Mouse (Mus musculus): ENCODE data around the gene Carmil1.
A peak's percentile ranks its signal among the peaks of the same experiment; 100 is the strongest.

The Carmil1 gene

DNA sequence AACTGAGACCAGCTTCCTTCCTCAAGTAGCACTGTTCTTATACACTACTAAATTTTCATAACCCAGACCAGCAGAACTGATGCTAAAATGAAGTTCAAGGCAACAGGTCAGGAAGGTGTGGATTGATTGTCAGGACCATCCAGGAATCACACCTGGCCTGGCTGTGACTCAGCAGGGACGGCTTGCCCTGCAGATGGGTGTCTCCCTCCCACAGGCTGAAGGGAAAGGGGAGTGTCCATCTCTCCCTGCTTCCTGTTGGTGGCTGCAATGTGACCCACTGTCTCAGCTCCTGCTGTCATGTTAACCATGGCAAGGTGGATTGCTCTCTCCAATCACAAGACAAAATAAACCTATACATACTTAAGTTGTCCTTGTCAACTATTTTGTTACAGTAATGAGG, 215.1 kb downstream of the Carmil1 start:
- ATAC-seq (ENCODE audit: insufficient number of reproducible peaks, low FRiP score, low TSS enrichment): no peak

DNA sequence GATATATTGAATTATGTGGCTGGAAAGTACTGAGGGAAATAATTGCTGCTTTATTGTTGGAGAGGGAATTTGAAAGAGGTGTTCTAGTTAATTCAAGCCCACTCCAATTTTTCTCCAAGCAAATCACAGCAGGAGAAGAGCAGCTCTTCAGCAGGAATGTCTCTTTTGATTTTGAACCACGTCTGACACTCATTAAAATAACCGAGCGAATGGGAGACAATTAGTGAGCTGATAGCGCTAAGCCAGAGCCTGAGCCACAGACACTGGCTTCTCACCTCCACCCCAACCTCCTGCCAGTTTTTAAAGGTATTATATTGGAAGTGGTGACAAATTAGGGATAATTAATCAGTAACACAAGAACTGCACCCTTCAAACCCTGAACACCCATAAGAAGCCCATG, 217.8 kb downstream of the Carmil1 start:
- no peak for ATAC-seq (ENCODE audit: insufficient number of reproducible peaks, low FRiP score, low TSS enrichment)

DNA sequence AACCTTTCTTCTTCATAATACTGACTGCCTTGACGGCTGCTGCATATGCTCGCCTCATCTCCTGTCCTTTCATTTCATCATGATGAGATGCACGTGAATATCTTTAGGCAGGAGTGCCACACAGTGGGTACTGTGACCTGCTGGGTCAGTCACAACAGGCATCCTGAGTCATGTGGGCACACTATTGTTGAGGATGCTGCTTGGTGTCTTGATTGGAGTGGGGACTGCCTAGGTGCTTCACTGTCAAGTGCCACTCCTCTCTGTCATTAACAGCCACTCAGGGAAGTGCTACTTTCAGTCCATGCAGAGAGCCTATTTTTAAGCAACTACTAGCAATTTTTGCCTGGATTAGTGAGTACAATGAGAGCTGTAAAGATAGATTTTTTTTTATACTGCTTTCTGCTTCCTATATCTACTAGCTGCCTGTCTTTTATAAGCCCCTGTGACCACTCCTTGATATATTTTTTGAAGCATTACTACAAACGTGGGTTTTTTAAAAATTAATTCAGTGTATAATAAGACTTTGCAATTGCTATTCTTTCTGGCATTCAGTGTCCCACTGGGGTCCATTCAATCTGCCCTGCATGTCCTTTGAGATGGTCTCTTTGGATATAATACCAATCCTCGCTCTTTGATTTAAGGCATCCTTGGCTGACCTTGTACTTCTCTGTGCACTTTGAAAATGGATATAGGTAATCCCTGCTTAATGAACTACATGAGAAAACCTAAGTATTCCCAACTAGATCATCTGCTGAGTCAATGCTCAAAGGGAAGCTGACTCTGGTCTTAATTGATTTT, 225.3 kb downstream of the Carmil1 start:
- ATAC-seq (ENCODE audit: insufficient number of reproducible peaks, low FRiP score, low TSS enrichment): no peak

DNA sequence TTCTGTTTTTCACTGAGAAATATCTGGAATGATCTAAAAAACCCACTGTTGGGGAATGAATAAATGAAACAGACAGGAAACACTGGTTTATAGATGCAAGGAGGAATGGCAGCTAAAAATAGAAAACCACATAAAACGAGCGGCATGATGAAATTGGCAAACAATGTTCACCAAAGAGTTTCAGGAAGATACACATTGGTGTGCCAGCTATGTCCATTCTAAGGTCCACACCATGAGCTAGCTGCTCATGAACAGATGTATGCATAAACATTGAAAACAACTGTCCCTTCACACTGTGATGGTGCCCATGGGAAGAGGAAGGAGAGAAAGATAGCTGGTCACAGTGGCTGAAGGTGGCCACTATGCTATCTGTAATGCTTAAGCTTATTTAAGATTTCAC, 229.1 kb downstream of the Carmil1 start:
- no peak for ATAC-seq (ENCODE audit: insufficient number of reproducible peaks, low FRiP score, low TSS enrichment)

DNA sequence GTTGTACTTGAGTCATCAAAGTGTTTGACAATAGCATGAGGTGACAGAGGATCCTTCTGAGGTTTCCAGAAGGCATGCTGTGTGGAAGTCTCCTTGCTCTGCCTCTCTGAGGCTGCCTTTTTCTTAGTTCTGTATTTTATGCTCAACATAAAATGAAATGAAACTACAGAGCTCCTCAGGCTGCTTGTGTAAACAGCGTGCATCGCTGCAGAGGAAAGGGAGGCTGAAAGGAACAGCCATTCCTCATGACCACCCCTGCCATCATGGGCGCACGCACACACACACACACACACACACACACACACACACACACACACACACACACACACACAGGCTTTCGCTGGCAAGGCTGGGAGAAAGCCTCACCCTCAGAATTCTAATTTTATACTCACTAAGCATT, 230.3 kb downstream of the Carmil1 start:
- ATAC-seq (ENCODE audit: insufficient number of reproducible peaks, low FRiP score, low TSS enrichment): no peak

DNA sequence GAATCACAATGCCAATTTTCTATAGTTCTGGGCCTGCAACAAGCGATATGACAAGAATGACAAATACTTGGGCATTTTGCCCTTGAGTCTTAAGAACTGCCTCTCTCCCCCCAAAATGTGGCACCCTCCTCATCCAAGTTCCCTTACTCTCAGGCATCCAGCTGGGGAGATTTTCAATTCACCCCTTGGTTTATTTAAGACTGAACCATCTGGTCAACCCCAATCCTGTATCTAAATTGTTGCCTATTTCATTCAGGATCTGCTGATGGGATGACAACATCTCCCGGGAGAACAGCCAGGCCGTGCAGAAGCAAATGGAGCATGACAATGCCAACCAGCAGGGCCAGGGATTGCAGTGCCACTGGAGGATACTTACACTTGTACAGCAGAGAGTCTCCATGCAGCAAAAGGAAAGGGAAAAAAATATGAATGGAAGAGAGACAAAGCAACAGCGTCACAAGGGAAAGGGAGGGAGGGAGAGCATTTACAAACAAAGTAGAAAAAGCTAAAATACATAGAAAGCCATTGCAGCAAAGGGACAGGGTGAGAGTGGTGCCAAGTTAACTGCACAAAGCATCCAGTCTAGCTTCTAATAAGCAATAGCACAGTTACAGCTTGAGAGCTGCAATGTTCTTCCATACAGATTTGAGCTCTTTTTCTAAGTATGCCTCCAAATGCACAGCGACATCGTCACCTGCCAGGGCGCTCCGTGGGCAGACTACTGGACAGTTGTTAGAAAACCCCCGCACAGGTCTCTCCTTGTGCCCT, 231.1 kb downstream of the Carmil1 start:
- peak; percentile 97 for ATAC-seq (ENCODE audit: insufficient number of reproducible peaks, low FRiP score, low TSS enrichment)

DNA sequence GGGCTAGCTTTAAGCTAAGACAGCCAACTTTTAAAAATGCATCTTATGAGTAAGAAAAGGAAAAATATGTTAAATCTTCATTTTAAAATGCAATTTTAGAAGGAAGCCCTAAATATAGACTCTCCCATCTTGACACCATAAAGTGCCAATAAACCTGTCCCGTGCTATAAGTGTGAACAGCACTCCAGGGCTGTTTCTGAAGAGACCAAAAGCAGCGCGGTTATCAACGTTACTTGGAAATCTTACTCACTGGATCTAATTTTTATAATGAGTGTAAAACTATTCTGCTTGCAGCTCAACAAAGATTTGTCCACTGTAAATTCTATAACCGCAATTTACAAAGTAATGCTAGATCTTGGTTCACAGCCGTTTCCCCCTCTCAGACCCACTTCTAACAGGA, 232.0 kb downstream of the Carmil1 start:
- ATAC-seq (ENCODE audit: insufficient number of reproducible peaks, low FRiP score, low TSS enrichment): no peak

DNA sequence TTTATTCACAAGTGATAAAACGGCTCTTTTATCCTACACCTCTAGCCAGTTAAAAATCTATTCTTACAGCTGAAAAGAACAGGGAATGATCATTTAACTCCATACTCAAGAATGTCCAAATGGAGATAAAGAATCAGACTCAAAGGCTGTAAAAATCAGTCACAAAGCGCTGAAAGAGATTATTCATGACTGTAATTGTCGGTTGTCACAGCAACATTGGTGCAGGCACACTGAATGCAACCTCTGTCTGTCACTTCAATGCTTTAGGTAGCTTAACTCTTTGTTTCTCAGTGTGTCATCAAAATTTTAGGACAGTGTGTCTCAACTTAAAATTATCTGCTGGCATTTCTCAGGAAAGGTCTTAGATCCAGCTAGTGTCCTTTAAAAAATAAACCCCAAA, 235.3 kb downstream of the Carmil1 start:
- ATAC-seq (ENCODE audit: insufficient number of reproducible peaks, low FRiP score, low TSS enrichment): no peak

DNA sequence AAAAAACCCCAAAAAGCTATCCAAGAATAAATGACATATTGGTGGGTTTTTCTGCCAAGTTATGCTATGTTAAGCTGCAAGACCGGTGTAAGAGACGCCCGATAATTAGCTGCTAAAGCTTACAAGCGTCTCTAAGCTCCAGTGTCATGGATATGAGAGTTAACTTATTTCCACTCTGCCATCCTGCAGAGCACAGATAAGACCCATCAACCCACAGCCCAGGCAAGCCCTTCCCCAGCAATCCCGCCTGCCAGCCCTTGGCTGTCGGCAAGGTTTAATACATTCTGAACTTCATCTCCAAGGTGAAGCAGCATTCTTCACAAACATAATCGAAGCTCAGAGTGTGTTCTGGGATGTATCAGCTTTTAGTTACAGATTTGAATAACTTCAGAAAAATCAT, 240.4 kb downstream of the Carmil1 start:
- no peak for ATAC-seq (ENCODE audit: insufficient number of reproducible peaks, low FRiP score, low TSS enrichment)

DNA sequence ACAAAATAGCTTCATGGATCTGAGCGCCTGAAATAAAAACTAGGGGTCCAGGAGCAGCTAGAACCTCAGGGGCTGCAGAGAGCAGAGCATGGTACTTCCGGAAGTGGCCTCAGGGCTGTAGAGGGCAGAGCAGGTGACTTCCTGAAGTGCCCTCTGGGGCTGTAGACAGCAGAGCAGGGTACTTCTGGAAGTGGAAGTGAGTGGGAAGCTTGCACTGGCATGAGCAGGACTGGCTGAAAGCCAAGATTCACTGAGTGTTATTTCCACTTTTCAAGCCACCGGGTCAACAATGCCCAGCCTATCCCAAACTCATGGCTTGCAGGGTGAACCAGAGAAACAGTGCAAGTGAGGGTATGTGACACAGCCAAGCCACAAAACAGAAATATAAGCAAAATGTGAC, 243.1 kb downstream of the Carmil1 start:
- no peak for ATAC-seq (ENCODE audit: insufficient number of reproducible peaks, low FRiP score, low TSS enrichment)

DNA sequence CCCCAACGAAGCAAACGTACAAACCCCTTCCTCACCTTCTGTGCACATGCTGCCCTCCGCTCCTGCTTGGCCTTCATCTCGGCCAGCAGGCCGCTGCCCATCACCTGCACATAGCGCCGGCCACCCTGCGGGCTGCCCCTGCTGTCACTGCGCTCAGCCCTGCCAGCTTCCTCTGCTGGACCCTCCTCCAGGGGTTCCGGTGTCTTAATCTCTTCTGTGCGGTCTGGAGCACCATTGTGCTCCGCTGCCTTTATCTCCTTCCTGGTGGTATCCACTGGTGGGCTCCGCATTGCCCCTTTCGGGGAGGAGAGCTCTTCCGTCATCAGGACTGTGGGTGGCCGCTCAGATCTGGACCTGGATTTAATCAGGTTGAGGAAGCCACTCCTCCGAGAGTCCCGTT, 244.4 kb downstream of the Carmil1 start:
- ATAC-seq (ENCODE audit: insufficient number of reproducible peaks, low FRiP score, low TSS enrichment): no peak

DNA sequence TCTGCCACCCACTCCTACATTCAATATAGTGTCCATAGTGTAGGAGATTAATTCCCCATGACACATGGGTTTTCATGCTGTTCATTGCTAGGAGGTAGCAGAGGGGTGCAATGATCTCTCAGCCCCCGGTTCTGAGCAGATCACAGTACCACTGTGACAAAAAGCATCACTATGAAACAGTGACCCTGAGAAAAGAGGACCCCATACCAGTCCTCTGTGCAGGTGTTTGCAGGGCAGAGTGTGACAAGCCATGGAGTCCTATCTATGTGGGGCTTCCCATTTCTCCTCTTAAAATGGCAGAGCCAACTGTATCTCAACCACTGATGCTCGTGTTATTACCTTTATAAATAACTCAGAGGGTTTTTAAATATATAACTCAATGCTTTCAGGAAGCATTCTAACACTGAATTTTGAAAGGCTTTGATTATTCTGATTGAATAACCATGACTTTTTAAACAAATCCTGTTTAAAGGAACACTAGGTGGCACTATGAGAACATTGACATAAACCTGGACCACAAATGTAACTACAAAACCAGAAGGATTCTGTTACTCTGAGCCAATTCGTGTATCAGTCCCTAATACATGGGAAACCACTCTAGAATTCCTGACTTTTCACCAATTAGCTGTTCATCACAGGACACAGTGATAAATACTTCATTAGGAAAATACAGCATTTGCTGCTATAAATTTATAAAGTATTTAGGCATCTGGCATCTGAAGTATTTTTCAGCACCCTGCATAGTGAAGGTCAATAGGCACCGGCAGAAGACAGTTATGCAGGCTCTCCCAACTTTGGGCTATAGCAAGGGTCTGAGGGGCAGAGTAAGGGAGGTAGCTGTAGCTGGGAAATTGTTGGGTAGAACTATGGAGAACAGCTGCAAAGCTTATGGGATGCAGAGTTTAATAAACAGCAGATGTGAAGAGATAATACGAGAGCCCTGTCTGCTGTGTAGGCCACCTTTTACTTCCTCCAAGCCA, 253.1 kb downstream of the Carmil1 start:
- no peak for ATAC-seq (ENCODE audit: insufficient number of reproducible peaks, low FRiP score, low TSS enrichment)

DNA sequence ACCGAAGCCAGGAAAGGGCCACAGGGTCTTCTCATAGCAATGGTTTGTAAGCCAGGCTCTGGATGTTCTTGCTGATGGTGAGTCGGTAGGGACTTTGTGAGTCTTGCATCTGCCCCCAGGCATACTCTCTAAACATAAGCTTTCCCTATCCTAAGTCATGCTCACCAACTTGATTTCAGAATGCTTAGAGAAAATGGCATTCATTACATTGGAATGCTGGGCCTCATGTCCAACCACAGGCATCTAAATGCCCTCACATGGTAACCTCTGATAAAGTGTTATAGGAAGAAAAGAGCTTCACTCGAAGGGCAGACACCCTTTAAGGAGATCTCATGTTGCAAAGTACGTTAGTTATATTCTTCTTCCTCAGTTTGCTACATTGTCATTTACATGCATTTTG, 262.1 kb downstream of the Carmil1 start:
- ATAC-seq (ENCODE audit: insufficient number of reproducible peaks, low FRiP score, low TSS enrichment): no peak

DNA sequence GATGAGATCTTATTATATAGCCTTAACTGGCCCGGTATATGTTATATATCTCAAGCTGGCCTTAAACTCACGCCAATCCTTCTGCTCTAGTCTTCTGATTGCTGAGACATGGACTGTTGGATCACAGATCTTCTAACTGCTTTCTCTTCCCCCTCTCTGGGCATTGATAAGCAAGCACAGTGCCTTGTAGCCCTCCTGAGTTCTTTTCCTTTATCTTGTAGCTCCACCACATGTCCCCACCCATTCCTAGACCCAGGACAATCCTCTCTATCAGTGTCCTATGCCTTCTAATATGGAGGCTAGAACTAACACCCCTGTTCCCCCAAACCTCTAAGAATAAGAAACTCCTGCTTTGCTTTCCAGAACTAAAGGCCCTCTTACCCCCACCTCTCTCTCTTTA, 275.1 kb downstream of the Carmil1 start:
- ATAC-seq (ENCODE audit: insufficient number of reproducible peaks, low FRiP score, low TSS enrichment): no peak

DNA sequence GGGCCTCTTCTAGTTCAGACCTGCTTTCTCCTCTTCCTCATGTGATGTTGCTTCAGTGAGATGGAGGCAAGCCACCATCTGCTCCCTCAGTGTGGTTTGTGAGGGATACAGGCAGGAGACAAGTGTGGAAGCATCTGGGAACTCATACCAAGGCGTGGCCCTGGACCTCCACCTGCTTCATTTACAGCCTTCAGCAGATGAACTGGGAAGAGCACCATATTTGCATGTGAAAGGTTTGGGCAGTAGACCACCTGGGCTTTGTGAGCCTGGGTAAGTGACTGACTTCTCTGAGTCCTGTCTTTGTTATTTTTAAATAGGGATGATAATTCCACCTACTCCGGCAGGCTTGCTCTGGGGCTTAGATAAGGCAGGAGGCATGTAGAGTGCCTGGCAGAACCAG, 278.8 kb downstream of the Carmil1 start:
- no peak for ATAC-seq (ENCODE audit: insufficient number of reproducible peaks, low FRiP score, low TSS enrichment)

DNA sequence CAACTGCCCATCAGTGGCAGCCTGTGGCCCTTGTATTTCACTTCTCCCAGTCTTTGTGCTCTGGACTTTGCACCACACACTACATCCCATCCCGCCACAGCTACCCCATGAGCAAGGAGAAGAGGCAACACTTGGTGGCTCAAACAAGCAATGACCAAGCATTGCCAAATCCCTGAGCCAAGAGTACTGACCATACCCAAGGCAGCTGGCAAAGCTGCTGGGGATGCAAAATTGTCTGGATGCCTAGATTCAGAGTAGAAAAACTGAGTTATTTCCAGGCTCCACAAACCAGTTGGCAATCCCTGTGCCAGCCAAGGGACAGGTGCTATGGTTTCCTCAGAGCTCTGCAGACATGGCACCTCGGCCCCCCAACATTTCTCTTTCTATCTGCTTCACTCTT, 279.5 kb downstream of the Carmil1 start:
- ATAC-seq (ENCODE audit: insufficient number of reproducible peaks, low FRiP score, low TSS enrichment): no peak

DNA sequence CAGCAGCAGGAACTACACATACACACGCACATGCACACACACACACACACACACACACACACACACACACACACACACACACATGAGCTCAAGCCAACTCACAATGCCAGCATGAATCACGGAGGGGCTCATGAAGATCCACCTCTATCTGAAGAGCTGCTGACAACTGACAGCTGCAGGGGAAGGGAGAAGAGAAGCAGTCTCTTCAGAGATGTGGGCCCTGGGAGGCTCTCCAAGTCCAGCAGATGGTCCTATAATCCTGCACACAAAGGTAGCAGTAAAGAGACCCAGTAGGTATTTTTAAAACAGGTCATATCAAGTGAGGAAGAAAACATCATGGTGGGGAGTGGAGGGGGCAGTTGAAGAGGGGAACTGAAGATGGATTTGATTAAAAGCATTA, 281.8 kb downstream of the Carmil1 start:
- no peak for ATAC-seq (ENCODE audit: insufficient number of reproducible peaks, low FRiP score, low TSS enrichment)

DNA sequence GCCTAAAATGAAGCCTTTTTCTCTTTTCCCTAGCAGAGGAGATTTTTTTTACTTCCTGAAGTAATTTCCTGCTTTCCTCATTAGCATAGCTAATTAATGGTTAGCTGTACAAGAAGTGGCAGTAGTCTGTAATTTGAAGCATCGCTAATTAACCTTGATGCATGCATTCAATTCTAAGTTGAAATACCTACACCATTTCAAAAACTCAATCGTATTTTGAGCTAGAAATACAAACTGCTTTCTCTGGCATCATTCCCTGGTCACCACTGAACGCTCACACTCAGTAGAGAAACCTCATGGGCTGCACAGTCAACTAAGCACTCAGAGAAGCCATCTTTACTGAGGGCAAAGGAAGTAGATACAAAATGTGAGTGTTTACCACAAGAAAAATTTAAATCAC, 285.8 kb downstream of the Carmil1 start:
- ATAC-seq (ENCODE audit: insufficient number of reproducible peaks, low FRiP score, low TSS enrichment): no peak

DNA sequence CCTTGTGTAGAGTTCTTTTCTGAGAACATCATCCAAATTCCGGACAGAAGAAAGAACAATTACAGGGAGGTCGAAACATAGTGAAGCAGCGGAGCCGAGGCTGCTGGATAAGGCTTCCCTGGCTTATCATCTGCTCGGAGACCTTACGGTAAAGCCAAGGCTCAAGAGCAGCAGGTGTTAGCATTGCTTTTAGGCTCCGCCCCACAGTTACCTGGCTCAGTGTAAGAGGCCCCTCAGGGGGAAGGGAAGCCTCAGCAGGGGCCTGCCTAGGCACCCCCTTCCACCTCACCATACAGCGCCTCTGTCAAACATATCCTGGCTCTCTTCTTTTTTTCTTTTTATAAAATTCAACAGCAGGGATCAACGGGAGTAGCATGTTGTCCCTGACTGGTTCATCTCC, 286.6 kb downstream of the Carmil1 start:
- ATAC-seq (ENCODE audit: insufficient number of reproducible peaks, low FRiP score, low TSS enrichment): no peak

DNA sequence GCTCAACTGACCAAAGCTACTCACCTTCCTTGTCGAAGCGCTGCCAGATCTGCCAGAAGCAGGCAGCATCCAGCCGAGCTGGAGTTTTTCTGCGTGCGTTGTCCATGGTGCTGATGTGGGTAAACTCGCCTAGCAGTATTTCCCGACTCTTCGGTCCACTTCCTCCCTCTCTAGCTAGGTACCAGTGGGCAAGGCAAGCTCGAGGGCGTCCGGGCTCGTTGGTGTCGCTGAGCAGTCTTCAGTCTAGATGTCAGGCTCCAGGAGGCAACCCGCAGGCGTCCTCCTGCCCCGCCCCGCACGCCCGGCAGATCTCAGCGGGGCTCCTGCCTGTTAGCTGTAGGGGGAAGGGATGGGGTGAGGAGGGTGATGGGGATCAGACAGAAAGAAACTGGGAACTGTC, 289.7 kb downstream of the Carmil1 start, which contains the start of gene Scgn:
Scgn (minus strand) TSS at position 287 of the 400 bp plus-strand sequence.
- no peak for ATAC-seq (ENCODE audit: insufficient number of reproducible peaks, low FRiP score, low TSS enrichment)

DNA sequence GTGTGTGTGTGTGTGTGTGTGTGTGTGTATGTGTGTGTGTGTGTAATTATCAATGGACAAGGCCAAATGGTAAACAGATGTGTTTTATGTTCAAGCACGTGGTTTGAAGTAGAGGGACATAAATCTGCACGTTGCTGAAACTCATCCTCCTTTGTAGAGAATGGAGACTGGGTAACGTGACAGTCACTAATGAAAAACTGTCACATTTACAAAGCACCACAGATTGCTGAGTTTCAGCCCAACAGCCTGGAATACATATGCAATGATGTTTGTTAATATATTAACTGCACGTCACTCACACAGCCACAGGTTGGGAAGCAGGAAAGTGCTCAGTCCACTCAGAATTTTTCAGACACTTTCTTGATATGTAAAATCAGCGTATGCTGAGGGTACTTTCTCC, 290.1 kb downstream of the Carmil1 start:
- no peak for ATAC-seq (ENCODE audit: insufficient number of reproducible peaks, low FRiP score, low TSS enrichment)

Data from cerebellum, adult (tissue).